Comparison of ENCODE assay signal across 19 mouse cellular contexts in genomic region chr13:45473311-45473710, GRCm38 (mm10). TPM values are rescaled to one million over a fixed set of nuclear protein-coding genes. Genes with fewer than 3 reads are reported as not detected.
A peak's percentile ranks its signal among the peaks of the same experiment; 100 is the strongest.
DNase-seq lines count a peak whose midpoint lies in the region; ATAC-seq and TF ChIP-seq lines count a peak whose summit lies in the region.
"Had no signal": no experiment of that assay in that cellular context is flagged by ENCODE, and none has a peak within 500 bp of the region (broad histone marks: within the 10 kb centered on the region; RNA-seq: fewer than 3 reads in every experiment).

No protein-coding gene starts in this region.

- peaks cover 3% of the 10 kb centered on the region; the same call in 1 of the 2 replicates for H3K4me1 ChIP-seq in forebrain, embryonic 14.5 days (ENCODE audit: control insufficient read depth, insufficient read depth, low read length)
- H3K4me1 ChIP-seq in forebrain, embryonic 10.5 days = peaks cover 27% of the 10 kb centered on the region
- peaks cover 11% of the 10 kb centered on the region for H3K4me1 ChIP-seq in intestine, embryonic 14.5 days (replicated peaks; ENCODE audit: control insufficient read depth, insufficient read depth, low read length)
- H3K4me1 ChIP-seq in intestine, postnatal 0 days (replicated peaks; ENCODE audit: control insufficient read depth, insufficient read depth, low read length) = 0 out of 2 replicates have a peak, but pooled peaks cover 3% of the 10 kb centered on the region

- H3K4me2 ChIP-seq in forebrain, embryonic 14.5 days (ENCODE audit: low read length) = no peak overlapping the region
- H3K4me2 ChIP-seq in intestine, embryonic 14.5 days (ENCODE audit: low read length) = no peak overlapping the region
- H3K4me2 ChIP-seq in intestine, postnatal 0 days (replicated peaks; ENCODE audit: low read depth) = no peak overlapping the region
- H3K4me2 ChIP-seq: heart, embryonic 12.5 days; hindbrain, embryonic 14.5 days had no signal

- no peak overlapping the region for H3K27ac ChIP-seq in forebrain, embryonic 14.5 days (ENCODE audit: low read depth, low read length)
- no peak overlapping the region for H3K27ac ChIP-seq in forebrain, embryonic 10.5 days
- H3K27ac ChIP-seq in intestine, embryonic 14.5 days (ENCODE audit: low read depth) = no peak overlapping the region
- no peak overlapping the region for H3K27ac ChIP-seq in intestine, postnatal 0 days (ENCODE audit: low read depth, low read length)
- H3K27ac ChIP-seq: hindbrain, embryonic 10.5 days; hindbrain, embryonic 14.5 days had no signal

- no peaks in the 10 kb centered on the region for H3K36me3 ChIP-seq in forebrain, embryonic 14.5 days (ENCODE audit: control insufficient read depth, insufficient read depth, low read length)
- H3K36me3 ChIP-seq in forebrain, embryonic 10.5 days (replicated peaks) = no peaks in the 10 kb centered on the region
- H3K36me3 ChIP-seq in intestine, embryonic 14.5 days (ENCODE audit: control insufficient read depth, insufficient read depth, low read length) = no peaks in the 10 kb centered on the region
- H3K36me3 ChIP-seq in intestine, postnatal 0 days (ENCODE audit: control insufficient read depth, insufficient read depth) = no peaks in the 10 kb centered on the region
- H3K36me3 ChIP-seq: heart, embryonic 12.5 days; hindbrain, embryonic 10.5 days had no signal

- no peak for ATAC-seq in forebrain, embryonic 14.5 days
- no peak for ATAC-seq in intestine, embryonic 14.5 days (replicated peaks; ENCODE audit: low FRiP score, low TSS enrichment, low read depth)
- ATAC-seq in intestine, postnatal 0 days = no peak
- no peak for ATAC-seq in CD4-positive, CD25-positive, alpha-beta regulatory T cell, adult 4 months
- ATAC-seq: intestine, embryonic 16.5 days had no signal

- no peak for TF ChIP-seq POLR2A in brain, embryonic 14.5 days (IDR thresholded peaks at IDR 0.05; ENCODE audit: borderline replicate concordance, extremely low read depth, insufficient read depth, insufficient read length, poor library complexity, severe bottlenecking)

- H3K9ac ChIP-seq in forebrain, embryonic 14.5 days (ENCODE audit: low read length) = no peak overlapping the region
- H3K9ac ChIP-seq in intestine, embryonic 14.5 days (ENCODE audit: low read length) = no peak overlapping the region
- H3K9ac ChIP-seq in intestine, postnatal 0 days (ENCODE audit: low read depth, low read length) = no peak overlapping the region
- H3K9ac ChIP-seq: heart, embryonic 12.5 days; hindbrain, embryonic 14.5 days had no signal

- 7% methylated on average over 10 of the region's 10 CpGs for WGBS in forebrain, embryonic 14.5 days
- WGBS in forebrain, embryonic 10.5 days = 28% methylated on average over 10 of the region's 10 CpGs
- 80% methylated on average over 8 of the region's 10 CpGs for WGBS in intestine, embryonic 14.5 days
- 75% methylated on average over 10 of the region's 10 CpGs for WGBS in intestine, postnatal 0 days

- no peak for TF ChIP-seq CTCF in intestine, postnatal 0 days (IDR thresholded peaks at IDR 0.05; ENCODE audit: low read depth)
- no peak for TF ChIP-seq CTCF in brain, embryonic 14.5 days (IDR thresholded peaks at IDR 0.05; ENCODE audit: borderline replicate concordance, extremely low read depth, insufficient read depth, insufficient read length)

- H3K4me3 ChIP-seq in forebrain, embryonic 14.5 days (ENCODE audit: low read depth, low read length) = no peak overlapping the region
- no peak overlapping the region for H3K4me3 ChIP-seq in forebrain, embryonic 10.5 days
- no peak overlapping the region for H3K4me3 ChIP-seq in intestine, embryonic 14.5 days (ENCODE audit: low read depth, low read length)
- no peak overlapping the region for H3K4me3 ChIP-seq in intestine, postnatal 0 days (ENCODE audit: low read depth, low read length)
- H3K4me3 ChIP-seq: erythroblast, embryonic 14.5 days; heart, embryonic 12.5 days; hindbrain, embryonic 10.5 days had no signal

- H3K9me3 ChIP-seq in forebrain, embryonic 14.5 days (replicated peaks; ENCODE audit: control insufficient read depth, low read length) = no peaks in the 10 kb centered on the region
- no peaks in the 10 kb centered on the region for H3K9me3 ChIP-seq in forebrain, embryonic 10.5 days
- no peaks in the 10 kb centered on the region for H3K9me3 ChIP-seq in intestine, embryonic 14.5 days (ENCODE audit: control insufficient read depth, low read length)
- H3K9me3 ChIP-seq in intestine, postnatal 0 days (ENCODE audit: control insufficient read depth) = no peaks in the 10 kb centered on the region
- H3K9me3 ChIP-seq: heart, embryonic 12.5 days; hindbrain, embryonic 10.5 days had no signal

- peak; percentile 64 for DNase-seq in forebrain, embryonic 14.5 days (ENCODE audit: low spot score)
- no peak for DNase-seq in forebrain, embryonic 10.5 days (ENCODE audit: extremely low spot score, low spot score)
- DNase-seq in intestine, embryonic 14.5 days (ENCODE audit: low spot score) = peak; percentile 38
- DNase-seq in brain, embryonic 14.5 days (ENCODE audit: low read depth) = peak; percentile 59
- peak; percentile 91 for DNase-seq in retina, postnatal 1 day
- DNase-seq: adrenal gland, adult 2 months; adrenal gland, postnatal 25 days; B cell, adult 2 months; cerebellum, adult 11 months; cerebellum, adult 8-10 months; cerebellum, postnatal 25 days; gastrocnemius, postnatal 10 days had no signal

- H3K27me3 ChIP-seq in forebrain, embryonic 14.5 days (replicated peaks; ENCODE audit: control insufficient read depth, insufficient read depth, low read length) = peaks cover 38% of the 10 kb centered on the region
- peaks cover 76% of the 10 kb centered on the region for H3K27me3 ChIP-seq in forebrain, embryonic 10.5 days (ENCODE audit: poor library complexity, severe bottlenecking)
- no peaks in the 10 kb centered on the region for H3K27me3 ChIP-seq in intestine, embryonic 14.5 days (replicated peaks; ENCODE audit: control insufficient read depth, insufficient read depth, low read length)
- H3K27me3 ChIP-seq in intestine, postnatal 0 days (replicated peaks; ENCODE audit: control insufficient read depth, insufficient read depth, low read length) = no peaks in the 10 kb centered on the region
- H3K27me3 ChIP-seq: heart, embryonic 12.5 days had no signal

RNA-seq across cellular contexts. Expression of gene Gmpr, which starts 33.9 kb away (rescaled TPM):
- 24.3 and 25.7 TPM in 2 replicates for polyA plus RNA-seq in forebrain, embryonic 14.5 days (2014; fragmentation: Nextera tagmentation; extraction: Ambion mirVana)
- 27.3 and 31.5 TPM in 2 replicates for polyA plus RNA-seq in forebrain, embryonic 10.5 days (2016; fragmentation: Nextera tagmentation; extraction: Ambion mirVana)
- polyA plus RNA-seq in intestine, embryonic 14.5 days (2014; fragmentation: Nextera tagmentation; extraction: Ambion mirVana) = 33.6 and 35.9 TPM in 2 replicates
- 20.5 and 22.5 TPM in 2 replicates for polyA plus RNA-seq in intestine, postnatal 0 days (2015; fragmentation: Nextera tagmentation; extraction: Ambion mirVana)
- 16.8 and 19.9 TPM in 2 replicates for polyA plus RNA-seq in brain, embryonic 14.5 days (2012; rRNA removed)
- under 1 TPM in 1 of 2 experiments, not detected in 1; 0.46 TPM for polyA plus RNA-seq in CD4-positive, CD25-positive, alpha-beta regulatory T cell, adult 4 months (2017; shearing (Covaris generic))

Comparison
In these comparisons a context has a peak if more than half of its experiments do, and no peak if none do; other contexts are left out.
1. RNA of gene Gmpr, which starts 33.9 kb away (polyA plus RNA-seq): 33.6 to 35.9 TPM in intestine, embryonic 14.5 days, 27.3 to 31.5 TPM in forebrain, embryonic 10.5 days, 24.3 to 25.7 TPM in forebrain, embryonic 14.5 days, 20.5 to 22.5 TPM in intestine, postnatal 0 days and 16.8 to 19.9 TPM in brain, embryonic 14.5 days; 0.46 TPM in CD4-positive, CD25-positive, alpha-beta regulatory T cell, adult 4 months; every median in the first group is over 10 times any median in the second.